Mouse (Mus musculus) limb, embryonic 12.5 days (tissue): Measurements from ENCODE around the gene Afdn. TPM values are rescaled to one million over a fixed set of nuclear protein-coding genes. Genes with fewer than 3 reads are reported as not detected.
"Not testable (repeated sequence)": the region's sequence is repeated elsewhere in the genome, so short reads cannot be mapped to it uniquely, and the experiment has no call there.

Experiments used
- ATAC-seq: fragments of 200-750 bp; cut with Nextera tagmentation; 2 replicates; pipeline ENCODE4 v1.8.0; 2017; ENCODE audit warnings: low read depth, moderate TSS enrichment; ENCODE audit not compliant: insufficient number of reproducible peaks, insufficient read depth, low FRiP score, low TSS enrichment
- H3K27ac ChIP-seq: fragments of 300-500 bp; sonication (generic); 2 replicates; pipeline ENCODE4 v1.5.1; 2016; ENCODE audit warnings: mild to moderate bottlenecking, moderate library complexity
- H3K27me3 ChIP-seq: fragments of 300-500 bp; sonication (generic); 2 replicates; pipeline ENCODE4 v1.6.1; 2016; ENCODE audit warnings: mild to moderate bottlenecking, moderate library complexity
- H3K36me3 ChIP-seq: fragments of 300-500 bp; sonication (generic); 2 replicates; pipeline ENCODE4 v1.6.1; 2016; ENCODE audit warnings: mild to moderate bottlenecking, moderate library complexity
- H3K4me1 ChIP-seq: fragments of 300-500 bp; sonication (generic); replicated peaks from 2 replicates; pipeline ENCODE4 v1.6.1; 2016
- H3K4me2 ChIP-seq: fragments of 300-500 bp; sonication (generic); 2 replicates; pipeline ENCODE4 v1.6.1; 2016; ENCODE audit warnings: mild to moderate bottlenecking, moderate library complexity
- H3K4me3 ChIP-seq: fragments of 300-500 bp; sonication (generic); replicated peaks from 2 replicates; pipeline ENCODE4 v1.5.1; 2016; ENCODE audit warnings: mild to moderate bottlenecking
- H3K9ac ChIP-seq: fragments of 300-500 bp; sonication (generic); replicated peaks from 2 replicates; pipeline ENCODE4 v1.6.1; 2016; ENCODE audit warnings: mild to moderate bottlenecking, moderate library complexity
- H3K9me3 ChIP-seq: fragments of 300-500 bp; sonication (generic); 2 replicates; pipeline ENCODE4 v1.6.1; 2016; ENCODE audit warnings: mild to moderate bottlenecking, moderate library complexity
- WGBS: fragments of 180-500 bp; shearing (Covaris S2); methylation state at CpG from one replicate; pipeline ENCODE4 v1.1.7; 2016; 5-methylcytosine and 5-hydroxymethylcytosine counted together
- polyA plus RNA-seq: library from polyadenylated mRNA; unstranded; fragments of >200 nt; fragmentation: Nextera tagmentation; extraction: Ambion mirVana; gene quantifications from 2 replicates; pipeline ENCODE4 v1.2.1, GENCODE M21; 2016

Gene Afdn
- polyA plus RNA-seq, 1 experiment from 2014 or later, result 76.5 TPM

- no peak overlapping the region for H3K27ac ChIP-seq
- no peak for ATAC-seq
- H3K4me3 ChIP-seq, result no peak overlapping the region
- no peak overlapping the region for H3K9ac ChIP-seq
- no peaks in the 10 kb centered on the region for H3K36me3 ChIP-seq
- no peaks in the 10 kb centered on the region for H3K27me3 ChIP-seq
- H3K9me3 ChIP-seq, result no peaks in the 10 kb centered on the region
- peaks cover 31% of the 10 kb centered on the region for H3K4me1 ChIP-seq
- 88% methylated on average over 9 of the region's 9 CpGs for WGBS
- H3K4me2 ChIP-seq, result no peak overlapping the region
These were observed 12.7 kb upstream of the Afdn start for GRCm38 (mm10) chr17:13747681-13748080.

- ATAC-seq, result no peak
- Histone ChIP-seq H3K27me3 (no peaks in the 10 kb centered on the region), H3K4me1 (peaks cover 17% of the 10 kb centered on the region), H3K9ac (no peak overlapping the region), H3K27ac (no peak overlapping the region), H3K36me3 (no peaks in the 10 kb centered on the region), H3K4me2 (no peak overlapping the region), H3K9me3 (no peaks in the 10 kb centered on the region), H3K4me3 (no peak overlapping the region)
- 85% methylated on average over 4 of the region's 4 CpGs for WGBS
These were observed 11.3 kb upstream of the Afdn start for GRCm38 (mm10) chr17:13749027-13749426.

- ATAC-seq, result no peak
- H3K27me3 ChIP-seq, result no peaks in the 10 kb centered on the region
- no peaks in the 10 kb centered on the region for H3K36me3 ChIP-seq
- peaks cover 7% of the 10 kb centered on the region for H3K4me1 ChIP-seq
- no peak overlapping the region for H3K4me2 ChIP-seq
- H3K9me3 ChIP-seq, result no peaks in the 10 kb centered on the region
- H3K9ac ChIP-seq, result no peak overlapping the region
- no peak overlapping the region for H3K27ac ChIP-seq
- WGBS, result 87% methylated on average over 4 of the region's 4 CpGs
- no peak overlapping the region for H3K4me3 ChIP-seq
These were observed 6.4 kb upstream of the Afdn start for GRCm38 (mm10) chr17:13753918-13754317.

GRCm38 (mm10) chr17:13754940-13755339 lies 5.4 kb upstream of the Afdn start:
- Histone ChIP-seq H3K4me3 (no peak overlapping the region), H3K27ac (no peak overlapping the region), H3K4me1 (peaks cover 14% of the 10 kb centered on the region), H3K27me3 (no peaks in the 10 kb centered on the region), H3K9me3 (no peaks in the 10 kb centered on the region), H3K4me2 (no peak overlapping the region), H3K9ac (no peak overlapping the region), H3K36me3 (no peaks in the 10 kb centered on the region)
- no peak for ATAC-seq
- WGBS, result 77% methylated on average over 6 of the region's 6 CpGs

GRCm38 (mm10) chr17:13758586-13758985 lies 1.8 kb upstream of the Afdn start:
- 91% methylated on average over 7 of the region's 7 CpGs for WGBS
- Histone ChIP-seq H3K9me3 (no peaks in the 10 kb centered on the region), H3K9ac (no peak overlapping the region), H3K4me3 (no peak overlapping the region), H3K27ac (no peak overlapping the region; the same call in 1 of the 2 replicates), H3K4me1 (peaks cover 18% of the 10 kb centered on the region), H3K36me3 (no peaks in the 10 kb centered on the region), H3K27me3 (no peaks in the 10 kb centered on the region), H3K4me2 (peak overlapping the region; percentile 60)
- no peak for ATAC-seq

GRCm38 (mm10) chr17:13759156-13759852 lies 1.0 kb upstream of the Afdn start:
- peak overlapping the region; percentile 60 for H3K4me2 ChIP-seq
- 14% methylated on average over 13 of the region's 13 CpGs for WGBS
- H3K9ac ChIP-seq, result peak overlapping the region; percentile 84

GRCm38 (mm10) chr17:13760675-13761178 lies 388 bp downstream of the Afdn start:
- Histone ChIP-seq H3K4me3 (peak overlapping the region; percentile 95), H3K9ac (peak overlapping the region; percentile 84), H3K9me3 (no peaks in the 10 kb centered on the region), H3K4me1 (peaks cover 18% of the 10 kb centered on the region), H3K27me3 (no peaks in the 10 kb centered on the region), H3K4me2 (peak overlapping the region; percentile 99), H3K36me3 (no peaks in the 10 kb centered on the region), H3K27ac (peak overlapping the region; percentile 75)
- ATAC-seq, result peak; percentile 24
- under 1% methylated on average over 51 of the region's 72 CpGs for WGBS

More at GRCm38 (mm10) chr17:13759156-13759852, 1.0 kb upstream of the Afdn start:
- no peak for ATAC-seq
- Histone ChIP-seq H3K27ac (peak overlapping the region; percentile 84), H3K27me3 (no peaks in the 10 kb centered on the region), H3K36me3 (no peaks in the 10 kb centered on the region), H3K4me3 (peak overlapping the region; percentile 95), H3K9me3 (no peaks in the 10 kb centered on the region), H3K4me1 (peaks cover 18% of the 10 kb centered on the region)

- under 1% methylated on average over 74 of the region's 74 CpGs for whole genome bisulfite sequencing
- H3K27me3 ChIP-seq, result no peaks in the 10 kb centered on the region
- H3K9ac ChIP-seq, result peak within 1 kb of the TSS; percentile 84
- peak within 1 kb of the TSS; percentile 99 for H3K4me2 ChIP-seq
- H3K4me3 ChIP-seq, result peak within 1 kb of the TSS; percentile 95
- ATAC-seq, result peak; percentile 57
- peak within 1 kb of the TSS; percentile 75 for H3K27ac ChIP-seq
- no peaks in the 10 kb centered on the region for H3K9me3 ChIP-seq
- H3K36me3 ChIP-seq, result no peaks in the 10 kb centered on the region
- peaks cover 18% of the 10 kb centered on the region for H3K4me1 ChIP-seq
These were observed 1.0 kb downstream of the Afdn start, which contains the start of gene Tcte2 for GRCm38 (mm10) chr17:13761179-13761913. TSS of gene Tcte2 (minus strand) at chr17:13761825.

GRCm38 (mm10) chr17:13763819-13764218 lies 3.5 kb downstream of the Afdn start:
- Histone ChIP-seq H3K9me3 (no peaks in the 10 kb centered on the region), H3K27ac (no peak overlapping the region), H3K9ac (no peak overlapping the region), H3K27me3 (no peaks in the 10 kb centered on the region), H3K4me1 (peaks cover 16% of the 10 kb centered on the region), H3K36me3 (no peaks in the 10 kb centered on the region), H3K4me3 (no peak overlapping the region), H3K4me2 (no peak overlapping the region)
- ATAC-seq, result no peak
- 95% methylated on average over 1 of the region's 1 CpGs for WGBS

GRCm38 (mm10) chr17:13764911-13765310 lies 4.6 kb downstream of the Afdn start:
- not testable (repeated sequence) for H3K9me3 ChIP-seq, H3K36me3 ChIP-seq, ATAC-seq, H3K27me3 ChIP-seq, H3K4me3 ChIP-seq, H3K4me2 ChIP-seq, H3K27ac ChIP-seq, H3K9ac ChIP-seq, H3K4me1 ChIP-seq
- 84% methylated on average over 2 of the region's 2 CpGs for WGBS

- H3K36me3 ChIP-seq, result no peaks in the 10 kb centered on the region
- no peak for ATAC-seq
- H3K4me2 ChIP-seq, result no peak overlapping the region
- H3K9ac ChIP-seq, result no peak overlapping the region
- 0 out of 2 replicates have a peak, but pooled peaks cover 4% of the 10 kb centered on the region for H3K4me1 ChIP-seq
- no peak overlapping the region for H3K27ac ChIP-seq
- 95% methylated on average over 1 of the region's 1 CpGs for WGBS
- H3K9me3 ChIP-seq, result no peaks in the 10 kb centered on the region; the same call in 1 of the 2 replicates
- no peaks in the 10 kb centered on the region for H3K27me3 ChIP-seq
- no peak overlapping the region for H3K4me3 ChIP-seq
These were observed 8.2 kb downstream of the Afdn start for GRCm38 (mm10) chr17:13768531-13768930.
